In genomic region chr10:58932151-58932773, GRCm38 (mm10) we compare ENCODE assay signal across 8 mouse cellular contexts.
A peak's percentile ranks its signal among the peaks of the same experiment; 100 is the strongest.
DNase-seq lines count a peak whose midpoint lies in the region; ATAC-seq lines count a peak whose summit lies in the region.

No protein-coding gene starts in this region.

- ATAC-seq in limb, embryonic 12.5 days (ENCODE audit: insufficient number of reproducible peaks, insufficient read depth, low FRiP score, low TSS enrichment, low read depth), result peak; percentile 79
- ATAC-seq in neural tube, embryonic 12.5 days (ENCODE audit: low FRiP score, low read depth), result peak; percentile 55; the same call in 1 of the 2 replicates

- H3K27ac ChIP-seq in limb, embryonic 12.5 days, result no peak overlapping the region
- no peak overlapping the region for H3K27ac ChIP-seq in neural tube, embryonic 12.5 days

- H3K27me3 ChIP-seq in limb, embryonic 12.5 days, result peaks cover 10% of the 10 kb centered on the region
- H3K27me3 ChIP-seq in neural tube, embryonic 12.5 days (replicated peaks), result no peaks in the 10 kb centered on the region

- H3K4me1 ChIP-seq in limb, embryonic 12.5 days (replicated peaks), result peaks cover 10% of the 10 kb centered on the region
- peaks cover 20% of the 10 kb centered on the region for H3K4me1 ChIP-seq in neural tube, embryonic 12.5 days

- H3K36me3 ChIP-seq in limb, embryonic 12.5 days, result no peaks in the 10 kb centered on the region
- H3K36me3 ChIP-seq in neural tube, embryonic 12.5 days, result no peaks in the 10 kb centered on the region

- H3K9me3 ChIP-seq in limb, embryonic 12.5 days, result no peaks in the 10 kb centered on the region
- no peaks in the 10 kb centered on the region for H3K9me3 ChIP-seq in neural tube, embryonic 12.5 days

- no peak overlapping the region; the same call in 1 of the 2 replicates for H3K9ac ChIP-seq in limb, embryonic 12.5 days (replicated peaks)
- H3K9ac ChIP-seq in neural tube, embryonic 12.5 days, result no peak overlapping the region

- WGBS in limb, embryonic 12.5 days, result 31% methylated on average over 22 of the region's 22 CpGs
- WGBS in neural tube, embryonic 12.5 days, result 50% methylated on average over 22 of the region's 22 CpGs

- H3K4me3 ChIP-seq in limb, embryonic 12.5 days (replicated peaks), result peak overlapping the region; percentile 17
- no peak overlapping the region for H3K4me3 ChIP-seq in neural tube, embryonic 12.5 days

- DNase-seq in kidney, postnatal 4 days, result peak; percentile 36 to 42
- no peak for DNase-seq in kidney, postnatal 14 days
- peak; percentile 16 to 17 for DNase-seq in heart, adult 9 months (ENCODE audit: low spot score in 2 of 2)
- DNase-seq in ovary, postnatal 36 days (ENCODE audit: low spot score), result no peak
- no peak for DNase-seq in c-Kit-positive CD71-positive TER-119-positive erythroid progenitor cells, embryonic 14.5 days (ENCODE audit: low spot score)
- DNase-seq in thymus, adult 18-20 months, result no peak

- peak overlapping the region; percentile 50 for H3K4me2 ChIP-seq in limb, embryonic 12.5 days
- H3K4me2 ChIP-seq in neural tube, embryonic 12.5 days (replicated peaks), result peak overlapping the region; percentile 36

Comparison
In these comparisons a context has a peak if more than half of its experiments do, and no peak if none do; other contexts are left out.
1. DNase-seq: peak in kidney, postnatal 4 days (2 of 2) and heart, adult 9 months (2 of 2); none in kidney, postnatal 14 days (single experiment), ovary, postnatal 36 days (single experiment), c-Kit-positive CD71-positive TER-119-positive erythroid progenitor cells, embryonic 14.5 days (single experiment) and thymus, adult 18-20 months (0 of 2).